Mouse (Mus musculus): ENCODE measurements around the gene Rptor.

- TF ChIP-seq CTCF (IDR thresholded peaks at IDR 0.05; ENCODE audit: low read depth): no peak
- TF ChIP-seq EP300 (IDR thresholded peaks at IDR 0.05; ENCODE audit: low read depth): no peak
Measured at GRCm38 (mm10) chr11:119937216-119937615, 334.5 kb downstream of the Rptor start.

All from liver, postnatal 0 days (tissue).